Mouse (Mus musculus) limb, embryonic 11.5 days (tissue): ENCODE data around the gene Cntfr. TPM values are rescaled to one million over a fixed set of nuclear protein-coding genes. Genes with fewer than 3 reads are reported as not detected.

Experiments
- ATAC-seq: fragments of 200-750 bp; cut with Nextera tagmentation; 2 replicates; pipeline ENCODE4 v1.8.0; 2017; ENCODE audit warnings: low read depth; ENCODE audit not compliant: insufficient number of reproducible peaks, low FRiP score, low TSS enrichment
- DNase-seq: peaks from one replicate; pipeline ENCODE4 v3.0.0-alpha.2; 2015; ENCODE audit warnings: low spot score
- H3K27ac ChIP-seq: fragments of 300-500 bp; sonication (generic); replicated peaks from 2 replicates; pipeline ENCODE4 v1.5.1; 2014; ENCODE audit warnings: low read depth, mild to moderate bottlenecking, low read length
- H3K27me3 ChIP-seq: fragments of 300-500 bp; sonication (generic); 2 replicates; pipeline ENCODE4 v1.6.1; 2014; ENCODE audit warnings: mild to moderate bottlenecking, low read length, mixed read lengths; ENCODE audit not compliant: control insufficient read depth, insufficient read depth
- H3K36me3 ChIP-seq: fragments of 300-500 bp; sonication (generic); 2 replicates; pipeline ENCODE4 v1.6.1; 2014; ENCODE audit warnings: mild to moderate bottlenecking, low read length, moderate library complexity, mixed read lengths; ENCODE audit not compliant: control insufficient read depth, insufficient read depth
- H3K4me1 ChIP-seq: fragments of 300-500 bp; sonication (generic); 2 replicates; pipeline ENCODE4 v1.6.1; 2014; ENCODE audit warnings: low read length, mixed read lengths; ENCODE audit not compliant: control insufficient read depth, insufficient read depth
- H3K4me2 ChIP-seq: fragments of 300-500 bp; sonication (generic); 2 replicates; pipeline ENCODE4 v1.6.1; 2014; ENCODE audit warnings: low read depth, mild to moderate bottlenecking, moderate library complexity; ENCODE audit not compliant: severe bottlenecking
- H3K4me3 ChIP-seq: fragments of 300-500 bp; sonication (generic); 2 replicates; pipeline ENCODE4 v1.5.1; 2014; ENCODE audit warnings: low read depth, low read length
- H3K9ac ChIP-seq: fragments of 300-500 bp; sonication (generic); 2 replicates; pipeline ENCODE4 v1.6.1; 2014; ENCODE audit warnings: mild to moderate bottlenecking, low read length
- H3K9me3 ChIP-seq: fragments of 300-500 bp; sonication (generic); 2 replicates; pipeline ENCODE4 v1.6.1; 2016; ENCODE audit warnings: low read length; ENCODE audit not compliant: control insufficient read depth
- WGBS: fragments of 180-500 bp; shearing (Covaris S2); extraction: QIAGEN DNeasy Blood & Tissue Kit; methylation state at CpG from one replicate; pipeline ENCODE4 v1.1.7; 2014; 5-methylcytosine and 5-hydroxymethylcytosine counted together
- polyA plus RNA-seq: library from polyadenylated mRNA; unstranded; fragments of >200 nt; fragmentation: Nextera tagmentation; extraction: Ambion mirVana; gene quantifications from 2 replicates; pipeline ENCODE4 v1.2.1, GENCODE M21; 2014

Cntfr gene
- polyA plus RNA-seq, 1 experiment from 2014 or later: 5.6 TPM

GRCm38 (mm10) chr4:41641199-41641822 is 55.6 kb downstream of the Cntfr start:
- H3K9ac ChIP-seq: no peak overlapping the region
- DNase-seq: no peak
- H3K27me3 ChIP-seq: peaks cover 4% of the 10 kb centered on the region; the same call in 1 of the 2 replicates
- H3K4me3 ChIP-seq: no peak overlapping the region
- H3K9me3 ChIP-seq: no peaks in the 10 kb centered on the region
- no peaks in the 10 kb centered on the region; the same call in 1 of the 2 replicates for H3K36me3 ChIP-seq
- H3K4me2 ChIP-seq: no peak overlapping the region
- no peak overlapping the region for H3K27ac ChIP-seq
- peaks cover 15% of the 10 kb centered on the region for H3K4me1 ChIP-seq
- WGBS: 84% methylated on average over 6 of the region's 6 CpGs
- ATAC-seq: no peak

GRCm38 (mm10) chr4:41639913-41640507 is 56.9 kb downstream of the Cntfr start, which contains the start of gene Enho:
TSS of gene Enho (minus strand) at chr4:41640324.
- DNase-seq (peak; percentile 97), ATAC-seq (peak; percentile 85)
- H3K9ac ChIP-seq: peak within 1 kb of the TSS; percentile 79
- H3K36me3 ChIP-seq: no peaks in the 10 kb centered on the region; the same call in 1 of the 2 replicates
- H3K4me1 ChIP-seq: peaks cover 26% of the 10 kb centered on the region
- H3K4me3 ChIP-seq: peak within 1 kb of the TSS; percentile 42
- H3K4me2 ChIP-seq: peak within 1 kb of the TSS; percentile 67
- H3K27ac ChIP-seq: peak within 1 kb of the TSS; percentile 75; the same call in 1 of the 2 replicates
- peaks cover 4% of the 10 kb centered on the region; the same call in 1 of the 2 replicates for H3K27me3 ChIP-seq
- WGBS: under 1% methylated on average over 74 of the region's 74 CpGs
- H3K9me3 ChIP-seq: no peaks in the 10 kb centered on the region

GRCm38 (mm10) chr4:41639214-41639841 is 57.6 kb downstream of the Cntfr start:
- H3K9me3 ChIP-seq: no peaks in the 10 kb centered on the region
- H3K4me2 ChIP-seq: peak overlapping the region; percentile 67
- H3K36me3 ChIP-seq: no peaks in the 10 kb centered on the region; the same call in 1 of the 2 replicates
- WGBS: 13% methylated on average over 10 of the region's 10 CpGs
- H3K9ac ChIP-seq: peak overlapping the region; percentile 79
- peaks cover 4% of the 10 kb centered on the region; the same call in 1 of the 2 replicates for H3K27me3 ChIP-seq
- peaks cover 26% of the 10 kb centered on the region for H3K4me1 ChIP-seq
- ATAC-seq (no peak), DNase-seq (no peak)
- no peak overlapping the region for H3K27ac ChIP-seq
- H3K4me3 ChIP-seq: peak overlapping the region; percentile 42

GRCm38 (mm10) chr4:41638828-41639213 is 58.1 kb downstream of the Cntfr start:
- H3K9ac ChIP-seq: no peak overlapping the region
- H3K9me3 ChIP-seq: no peaks in the 10 kb centered on the region
- WGBS: 76% methylated on average over 6 of the region's 6 CpGs
- H3K4me2 ChIP-seq: peak overlapping the region; percentile 67
- no peak overlapping the region for H3K27ac ChIP-seq
- H3K4me1 ChIP-seq: peaks cover 26% of the 10 kb centered on the region
- peaks cover 4% of the 10 kb centered on the region; the same call in 1 of the 2 replicates for H3K27me3 ChIP-seq
- H3K36me3 ChIP-seq: no peaks in the 10 kb centered on the region; the same call in 1 of the 2 replicates
- DNase-seq (no peak), ATAC-seq (no peak)
- H3K4me3 ChIP-seq: no peak overlapping the region; the same call in 1 of the 2 replicates

- ATAC-seq (no peak), DNase-seq (no peak)
- 92% methylated on average over 10 of the region's 10 CpGs for WGBS
- Histone ChIP-seq H3K27ac (no peak overlapping the region), H3K4me1 (peaks cover 26% of the 10 kb centered on the region), H3K9me3 (no peaks in the 10 kb centered on the region), H3K36me3 (no peaks in the 10 kb centered on the region; the same call in 1 of the 2 replicates), H3K4me3 (no peak overlapping the region), H3K9ac (no peak overlapping the region), H3K27me3 (peaks cover 4% of the 10 kb centered on the region; the same call in 1 of the 2 replicates), H3K4me2 (no peak overlapping the region)
Measured at GRCm38 (mm10) chr4:41638186-41638731, 58.6 kb downstream of the Cntfr start.

GRCm38 (mm10) chr4:41636882-41637635 is 59.8 kb downstream of the Cntfr start:
- DNase-seq (no peak), ATAC-seq (no peak)
- no peak overlapping the region for H3K4me2 ChIP-seq
- no peaks in the 10 kb centered on the region for H3K9me3 ChIP-seq
- H3K9ac ChIP-seq: no peak overlapping the region
- no peak overlapping the region for H3K27ac ChIP-seq
- peaks cover 7% of the 10 kb centered on the region; the same call in 1 of the 2 replicates for H3K27me3 ChIP-seq
- H3K36me3 ChIP-seq: no peaks in the 10 kb centered on the region; the same call in 1 of the 2 replicates
- no peak overlapping the region for H3K4me3 ChIP-seq
- peaks cover 31% of the 10 kb centered on the region for H3K4me1 ChIP-seq
- WGBS: 72% methylated on average over 10 of the region's 10 CpGs

- ATAC-seq (no peak), DNase-seq (no peak)
- Histone ChIP-seq H3K4me2 (no peak overlapping the region), H3K27ac (no peak overlapping the region), H3K36me3 (no peaks in the 10 kb centered on the region; the same call in 1 of the 2 replicates), H3K9me3 (no peaks in the 10 kb centered on the region), H3K9ac (no peak overlapping the region), H3K4me1 (peaks cover 38% of the 10 kb centered on the region), H3K27me3 (peaks cover 7% of the 10 kb centered on the region; the same call in 1 of the 2 replicates), H3K4me3 (no peak overlapping the region)
- WGBS: 11% methylated on average over 7 of the region's 7 CpGs
Measured at GRCm38 (mm10) chr4:41636366-41636765, 60.5 kb downstream of the Cntfr start.
